Mouse (Mus musculus) spleen, embryonic (tissue): ENCODE measurements around the gene Prkcb.

Experiments
- CTCF ChIA-PET: fragments of 350-600 bp; sonication (Branson Sonifier 250); formaldehyde crosslinking; loops from one replicate; lab custom pipeline; 2022; lab: Charles Lee

Gene Prkcb

DNA sequence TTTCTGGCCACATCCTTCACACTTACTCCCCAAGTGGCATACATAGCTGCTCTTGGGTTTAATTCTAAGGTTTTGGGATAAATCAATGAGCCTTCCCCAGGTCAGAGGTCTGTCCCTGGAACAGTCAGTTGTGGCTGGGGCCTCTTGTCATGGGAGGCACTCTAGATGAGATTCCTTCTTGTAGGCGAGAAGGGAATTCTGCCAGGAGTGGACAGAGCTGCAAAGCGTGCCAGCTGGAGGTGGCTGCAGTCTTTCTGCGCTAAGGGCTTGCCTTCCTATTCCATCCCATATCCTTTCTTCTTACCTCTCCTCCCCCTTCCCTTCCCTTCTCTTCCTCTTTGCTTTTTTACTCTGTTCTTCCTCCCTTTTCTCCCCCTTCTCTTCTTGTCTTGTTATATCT is 28.1 kb downstream of the Prkcb start:
- CTCF ChIA-PET = interaction anchor here (0.6 to 1.0 kb wide), 2 partner anchors 36 to 228 kb away, joined by 3 to 6 read pairs; no protein-coding TSS in a partner anchor

DNA sequence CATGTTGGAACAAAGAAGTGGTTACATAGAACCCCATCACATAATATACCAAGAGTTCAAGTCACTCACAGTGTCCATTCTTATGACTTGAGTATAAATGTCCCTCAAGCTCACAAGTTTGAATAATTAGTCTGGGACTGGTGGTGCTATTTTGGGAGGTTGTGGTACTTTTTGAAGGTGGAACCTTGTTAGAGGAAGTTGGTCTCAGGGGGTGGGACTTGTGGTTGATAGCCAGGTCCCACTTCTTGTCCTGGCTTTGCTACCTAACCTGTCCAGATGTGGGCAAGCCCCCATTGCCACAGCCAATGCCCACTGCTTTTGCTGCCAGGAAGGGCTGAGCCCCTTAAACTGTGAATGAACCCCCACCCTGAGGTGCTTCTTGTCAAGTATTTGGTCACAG is 28.9 kb downstream of the Prkcb start:
- CTCF ChIA-PET = interaction anchor here (1.0 kb wide), 1 partner anchor 35 kb away, joined by 6 read pairs; no protein-coding TSS in a partner anchor

DNA sequence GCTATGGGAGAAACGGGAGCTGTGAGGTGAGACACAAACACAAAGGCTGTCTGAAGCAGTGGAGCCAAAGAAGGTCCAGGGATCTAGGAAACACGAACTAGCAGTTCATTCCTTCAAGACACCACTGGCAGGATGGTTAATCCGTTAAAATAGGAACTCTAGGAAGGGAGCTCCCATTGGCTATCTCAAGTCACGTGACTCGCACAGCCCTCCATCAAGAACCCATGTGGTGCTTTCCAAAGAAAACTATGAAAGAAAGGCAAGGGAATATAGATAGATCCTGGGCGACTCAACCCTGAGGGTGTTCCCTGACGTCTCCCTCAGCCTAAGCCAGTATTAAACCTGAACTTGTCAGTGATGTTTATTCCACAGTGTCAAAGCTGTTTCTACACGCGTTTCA is 31.0 kb downstream of the Prkcb start:
- CTCF ChIA-PET = interaction anchor here (1.5 kb wide), 1 partner anchor 10 kb away, joined by 4 read pairs; no protein-coding TSS in a partner anchor

DNA sequence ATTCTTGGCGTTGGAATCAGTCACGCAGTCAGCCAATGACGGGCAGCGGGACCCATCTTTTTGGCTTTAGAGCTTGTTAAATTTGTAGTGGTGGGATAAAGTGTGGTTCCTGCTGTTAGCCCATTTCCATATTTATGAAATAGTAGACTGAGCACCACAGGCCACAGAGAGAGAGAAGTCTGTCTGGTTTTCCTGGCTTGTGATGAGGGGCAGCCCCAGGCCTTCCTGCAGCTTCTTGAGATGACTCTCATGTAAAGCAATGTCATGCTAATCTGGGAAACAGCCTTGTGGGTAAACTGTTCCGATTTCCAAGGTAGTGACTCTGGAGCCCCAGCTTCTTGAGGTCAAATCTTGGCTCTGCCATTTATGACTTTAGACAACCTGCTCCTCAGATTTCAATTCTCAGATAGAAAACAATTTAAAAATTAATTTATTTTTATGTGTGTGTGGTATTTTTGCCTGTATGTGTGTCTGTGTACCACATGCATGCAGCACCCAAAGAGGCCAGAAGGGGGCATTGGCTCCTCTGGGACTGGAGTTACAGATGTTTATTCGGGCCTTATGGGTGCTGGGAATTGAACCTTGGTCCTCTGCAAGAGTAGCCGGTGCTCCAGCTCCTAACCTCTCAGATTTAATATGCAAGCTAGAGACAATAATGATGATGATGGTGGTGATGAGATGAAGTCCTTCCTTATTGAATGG is 32.4 kb downstream of the Prkcb start:
- CTCF ChIA-PET = interaction anchor here (1.0 to 1.5 kb wide), 2 partner anchors 8 to 19 kb away, joined by 4 read pairs; no protein-coding TSS in a partner anchor

DNA sequence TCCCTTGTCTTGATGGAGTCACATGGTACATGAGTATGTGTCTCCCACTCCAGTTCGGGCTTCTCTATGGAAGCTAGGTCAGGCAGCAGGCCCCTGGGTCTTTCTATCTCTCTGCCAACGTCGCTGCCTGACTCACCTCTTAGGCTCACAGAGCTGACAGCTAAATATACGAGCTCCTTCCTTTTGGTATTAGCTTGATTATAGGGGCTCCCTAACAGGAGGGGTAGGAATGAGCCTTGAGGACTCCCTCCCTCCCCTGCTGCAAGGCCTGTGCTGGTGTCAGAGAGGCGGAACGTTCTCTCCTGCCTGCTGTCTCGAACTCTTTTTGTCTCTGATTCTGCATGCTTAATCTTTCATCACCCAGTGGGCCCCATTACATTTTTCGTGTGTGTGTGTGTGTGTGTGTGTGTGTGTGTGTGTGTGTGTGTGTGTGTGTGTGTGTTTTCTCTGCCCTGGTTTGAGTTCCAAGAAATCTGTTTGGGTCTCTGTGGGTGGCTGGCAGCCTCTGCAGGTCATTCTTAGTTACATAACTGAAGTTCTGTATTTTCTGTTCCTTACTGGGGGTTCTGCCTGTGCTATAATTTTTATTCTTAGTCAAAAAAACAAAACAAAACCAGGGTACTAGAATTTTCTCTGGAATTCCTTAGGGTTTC is 33.6 kb downstream of the Prkcb start:
- CTCF ChIA-PET = no interaction called here

DNA sequence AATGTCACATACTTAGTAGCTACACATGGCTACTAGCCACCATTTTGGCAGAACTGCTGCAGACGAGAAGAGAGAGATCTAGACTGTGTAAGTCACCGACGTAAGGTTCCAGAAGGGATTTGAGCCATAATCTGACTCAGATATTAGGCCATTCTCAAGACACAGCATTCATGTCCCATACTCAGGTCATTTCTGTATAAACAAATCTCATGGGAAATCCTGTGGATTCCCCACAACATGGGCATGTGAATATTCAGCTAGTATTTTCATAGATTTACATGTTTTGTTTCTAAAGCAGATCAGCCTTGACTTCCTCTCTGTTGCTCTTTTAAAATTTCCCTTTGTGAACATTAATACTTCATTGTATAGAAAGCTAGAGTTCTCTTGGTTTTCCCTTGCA is 39.4 kb downstream of the Prkcb start:
- CTCF ChIA-PET = no interaction called here

DNA sequence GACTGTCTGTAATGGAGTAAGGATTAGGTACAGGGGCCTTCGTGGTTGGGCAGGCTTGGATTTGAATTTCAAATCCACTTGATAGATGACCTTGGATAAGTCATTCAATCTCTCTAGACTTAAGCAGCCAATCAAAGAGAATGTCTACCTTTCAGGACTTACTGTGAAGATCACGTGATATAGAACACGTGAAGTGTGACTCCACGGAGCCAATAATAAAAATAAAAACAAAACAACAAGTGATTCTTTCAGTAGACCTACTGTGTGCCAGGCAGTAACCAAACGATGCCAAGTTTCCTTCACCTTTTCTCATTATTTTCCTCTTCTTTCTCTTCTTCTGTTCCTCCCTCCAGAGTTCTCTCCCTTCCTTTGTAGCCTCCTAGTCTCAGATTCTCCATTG is 39.9 kb downstream of the Prkcb start:
- CTCF ChIA-PET = interaction anchor here (0.7 kb wide), 1 partner anchor 129 kb away, joined by 3 read pairs; no protein-coding TSS in a partner anchor

DNA sequence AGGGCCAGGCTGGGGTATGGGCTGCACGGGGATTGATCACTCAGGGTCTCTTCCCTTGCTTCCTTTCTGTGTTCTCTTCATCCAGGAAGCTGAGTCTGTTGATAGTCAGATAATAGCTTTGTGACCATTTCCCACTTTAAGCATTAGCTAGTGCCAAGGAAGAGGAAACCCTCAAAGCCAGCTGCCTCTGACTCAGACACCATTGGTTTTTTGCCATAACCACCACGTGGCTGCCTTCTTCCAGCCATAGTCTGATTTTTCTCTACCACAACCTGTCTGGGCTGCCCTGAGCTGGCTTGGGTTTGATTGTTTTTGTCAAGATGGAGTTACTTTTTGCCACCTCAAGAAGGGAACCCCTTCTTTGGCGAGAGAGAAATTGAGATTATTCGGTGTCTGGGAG is 41.0 kb downstream of the Prkcb start:
- CTCF ChIA-PET = interaction anchor here (1.3 kb wide), 1 partner anchor 9 kb away, joined by 4 read pairs; no protein-coding TSS in a partner anchor

DNA sequence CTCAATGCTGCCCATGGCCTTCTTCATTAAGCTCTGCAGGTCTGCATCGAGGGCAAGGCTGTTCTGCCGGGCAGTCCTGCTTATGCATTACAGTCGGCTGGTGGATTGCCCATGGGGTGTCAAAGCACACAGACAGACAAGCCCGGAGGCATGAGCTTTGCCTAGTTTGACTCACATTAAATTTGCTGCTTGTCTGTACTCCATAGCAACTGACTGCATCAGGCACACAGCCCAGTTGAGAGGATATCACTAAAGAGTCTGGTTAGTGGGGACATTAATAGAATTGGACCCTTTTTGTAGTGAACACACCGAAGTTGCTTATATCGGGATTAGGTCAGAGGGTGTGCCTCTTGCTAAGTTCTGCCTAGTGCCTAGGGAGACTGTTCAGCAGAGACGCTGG is 45.1 kb downstream of the Prkcb start:
- CTCF ChIA-PET = no interaction called here

DNA sequence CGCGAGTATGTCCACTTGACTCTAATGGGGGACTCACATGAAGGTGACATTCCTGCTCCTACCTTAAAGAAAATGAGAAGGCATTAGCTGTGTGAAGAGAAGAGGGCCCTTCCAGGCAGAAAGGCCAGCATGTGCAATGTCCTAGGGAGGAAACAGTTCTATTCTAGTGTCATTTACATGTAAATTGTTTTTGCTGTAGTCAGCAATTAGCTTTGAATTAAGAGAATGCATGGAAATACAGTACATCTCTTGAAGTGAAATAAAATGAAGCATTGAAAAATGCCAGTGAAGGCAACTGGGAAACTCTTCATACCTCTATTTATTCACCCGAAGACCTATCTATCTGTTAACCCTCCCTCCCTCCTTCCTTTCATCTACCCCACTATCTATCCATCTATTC is 48.8 kb downstream of the Prkcb start:
- CTCF ChIA-PET = no interaction called here

DNA sequence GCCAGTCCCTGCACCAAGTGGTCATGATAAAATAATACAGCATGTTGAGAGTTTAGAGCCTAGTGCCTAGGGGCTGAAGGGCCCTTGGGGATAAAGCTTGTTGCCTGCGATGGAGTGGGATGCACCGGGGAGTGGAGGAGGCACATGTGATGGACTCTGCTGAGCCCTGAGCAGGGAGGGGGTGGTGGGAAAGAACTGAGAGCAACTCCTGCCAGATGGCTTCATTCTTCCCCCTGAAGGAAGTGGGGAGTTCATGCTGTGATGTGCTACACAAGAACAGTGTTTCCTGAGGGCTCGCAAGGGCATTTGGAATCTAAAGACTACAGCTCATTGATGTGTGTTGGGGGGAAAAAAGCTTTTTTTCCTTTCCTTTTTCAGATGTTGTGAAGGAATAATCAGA is 49.5 kb downstream of the Prkcb start:
- CTCF ChIA-PET = interaction anchor here (0.7 kb wide), 1 partner anchor 134 kb away, joined by 4 read pairs; no protein-coding TSS in a partner anchor

DNA sequence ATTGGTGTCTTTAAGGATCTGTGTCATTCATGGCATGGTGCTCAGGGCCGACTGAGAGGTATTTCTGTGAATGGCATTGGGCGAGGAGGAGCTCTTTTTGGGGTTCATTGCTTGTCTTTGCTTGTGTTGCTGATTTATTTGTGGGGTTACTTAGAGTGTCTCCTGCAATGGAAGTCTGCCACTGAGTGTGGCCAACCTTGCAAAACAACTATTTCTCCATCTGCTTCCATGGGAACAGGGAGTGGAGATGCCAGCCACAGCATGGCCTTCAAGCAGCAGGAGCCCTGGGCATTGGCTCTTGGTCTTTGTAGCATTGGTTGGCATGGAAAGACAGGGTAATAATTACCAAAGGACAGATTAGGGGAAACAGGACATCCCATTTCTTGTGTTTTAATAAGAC is 50.9 kb downstream of the Prkcb start:
- CTCF ChIA-PET = no interaction called here

DNA sequence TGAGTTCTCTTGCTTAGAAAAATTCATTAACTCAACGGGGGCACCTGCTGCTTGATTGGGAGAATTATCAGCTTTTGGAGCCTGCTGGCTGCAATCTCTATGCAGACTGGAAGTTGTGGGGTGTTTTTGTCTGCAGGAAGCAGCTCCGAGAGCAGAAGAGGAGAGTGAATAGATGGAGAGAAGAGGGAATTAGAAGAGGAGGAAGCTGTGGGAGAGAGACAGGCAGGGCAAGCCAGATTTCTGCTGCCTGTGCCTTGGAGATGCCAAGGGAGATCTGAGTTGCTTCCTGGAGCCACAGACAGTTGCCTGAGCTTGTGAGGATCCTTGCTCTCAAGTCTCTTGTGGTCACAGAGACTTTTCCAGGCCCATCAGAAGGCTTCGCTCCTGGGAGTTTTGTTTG is 53.3 kb downstream of the Prkcb start:
- CTCF ChIA-PET = interaction anchor here (0.5 kb wide), 1 partner anchor 83 kb away, joined by 6 read pairs; no protein-coding TSS in a partner anchor

DNA sequence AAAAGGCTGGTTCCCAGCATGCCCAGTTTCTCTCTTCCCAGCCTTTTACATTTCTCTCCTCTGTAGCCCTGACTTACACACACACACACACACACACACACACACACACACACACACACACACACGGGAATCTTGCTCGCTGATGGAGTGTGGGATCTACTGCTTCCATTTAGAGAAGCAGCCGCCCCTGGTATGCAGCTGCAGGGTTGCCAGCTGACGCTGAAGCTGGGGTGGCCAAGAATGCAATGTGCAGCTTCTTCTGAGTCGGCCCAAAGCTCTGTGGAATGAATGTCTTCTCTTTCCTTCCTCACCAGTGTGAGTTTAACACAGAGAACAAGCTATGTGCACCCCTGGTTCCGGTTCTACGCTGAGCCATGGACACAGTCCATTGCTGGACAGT is 56.1 kb downstream of the Prkcb start:
- CTCF ChIA-PET = interaction anchor here (0.7 kb wide), 1 partner anchor 27 kb away, joined by 3 read pairs; no protein-coding TSS in a partner anchor

DNA sequence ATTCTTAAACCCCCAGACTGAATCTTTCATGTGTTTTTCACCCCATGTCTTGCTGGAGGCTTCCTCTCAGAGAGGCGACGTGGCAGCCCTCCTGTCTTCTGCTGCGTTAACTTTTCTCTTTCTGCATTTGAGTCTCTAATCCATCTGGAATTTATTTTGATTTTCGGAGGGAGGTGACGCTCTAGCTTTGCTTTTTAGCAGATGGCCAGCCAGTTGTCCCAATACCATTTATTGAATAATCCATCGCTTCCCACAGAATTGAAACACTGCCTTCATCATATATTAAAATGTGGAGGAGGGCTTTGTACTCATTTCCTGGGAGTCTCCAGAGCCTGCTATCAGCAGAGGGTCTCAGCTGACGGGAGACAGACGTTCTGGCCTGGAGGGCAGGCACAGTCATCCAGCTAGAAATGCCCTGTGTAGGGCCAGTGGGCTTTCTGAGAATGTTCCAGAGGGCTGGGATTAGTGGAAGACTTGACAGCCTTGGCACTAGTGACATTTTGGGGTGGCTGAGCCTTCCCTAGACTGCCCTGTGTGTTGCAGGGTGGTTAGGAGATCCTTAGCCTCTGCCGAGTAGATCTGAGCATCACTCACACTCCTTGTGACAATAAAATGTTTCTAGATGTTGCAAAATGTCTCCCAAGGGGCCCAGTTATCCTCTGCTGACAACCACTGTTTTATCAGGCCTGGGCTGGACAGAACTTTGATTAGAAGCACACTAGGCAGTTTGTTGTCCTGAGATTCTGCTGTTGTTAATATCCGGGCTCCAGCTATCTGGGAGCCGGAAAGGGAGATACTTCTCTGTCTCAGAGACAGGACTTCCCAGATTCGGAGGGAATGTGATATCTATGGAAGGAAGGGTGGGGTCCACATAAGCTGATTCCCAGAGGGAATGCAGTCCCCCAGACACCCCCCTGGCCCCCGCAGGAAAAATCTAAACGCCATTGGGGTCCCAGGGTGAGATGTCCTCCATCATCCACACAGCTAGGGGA is 58.0 kb downstream of the Prkcb start:
- CTCF ChIA-PET = interaction anchor here (0.7 kb wide), 1 partner anchor 88 kb away, joined by 4 read pairs; no protein-coding TSS in a partner anchor

DNA sequence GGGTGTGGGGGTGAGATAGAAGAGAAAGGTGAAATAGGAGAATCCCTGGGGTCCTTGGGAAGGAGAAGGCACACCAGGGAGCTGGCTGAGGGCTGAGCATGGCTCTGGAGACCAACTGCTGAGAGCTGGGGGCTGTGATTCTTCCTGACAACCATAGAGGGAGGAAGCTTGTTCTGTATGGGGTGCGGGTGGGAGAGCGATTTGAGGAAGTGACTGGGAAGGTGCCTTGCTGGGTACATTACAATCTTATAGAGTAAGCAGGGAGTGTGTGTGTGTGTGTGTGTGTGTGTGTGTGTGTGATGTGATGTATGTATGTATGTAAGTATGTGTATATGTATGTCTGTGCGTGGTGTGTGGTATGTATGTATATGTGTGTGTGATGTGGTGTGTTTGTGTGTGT is 58.9 kb downstream of the Prkcb start:
- CTCF ChIA-PET = interaction anchor here (0.7 kb wide), 1 partner anchor 89 kb away, joined by 4 read pairs; no protein-coding TSS in a partner anchor

DNA sequence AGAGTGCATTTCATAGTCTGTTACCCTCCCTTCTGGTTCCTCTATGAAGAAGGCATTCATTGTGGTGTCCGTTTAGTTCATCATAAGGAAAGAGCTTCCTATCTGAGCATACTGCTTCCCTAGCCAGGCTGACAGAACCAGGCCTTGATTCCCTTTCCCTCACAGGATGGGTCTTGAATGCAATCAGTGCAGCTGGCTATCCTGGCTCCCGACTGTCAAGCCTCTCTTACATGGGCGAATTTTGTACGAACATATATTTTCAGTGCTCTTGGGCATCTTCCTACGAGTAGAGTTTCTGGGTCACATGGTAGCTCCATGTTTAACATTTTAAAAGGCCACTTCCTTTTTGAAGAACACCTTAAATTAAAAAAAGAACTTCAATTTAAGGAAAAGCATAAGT is 61.4 kb downstream of the Prkcb start:
- CTCF ChIA-PET = no interaction called here

DNA sequence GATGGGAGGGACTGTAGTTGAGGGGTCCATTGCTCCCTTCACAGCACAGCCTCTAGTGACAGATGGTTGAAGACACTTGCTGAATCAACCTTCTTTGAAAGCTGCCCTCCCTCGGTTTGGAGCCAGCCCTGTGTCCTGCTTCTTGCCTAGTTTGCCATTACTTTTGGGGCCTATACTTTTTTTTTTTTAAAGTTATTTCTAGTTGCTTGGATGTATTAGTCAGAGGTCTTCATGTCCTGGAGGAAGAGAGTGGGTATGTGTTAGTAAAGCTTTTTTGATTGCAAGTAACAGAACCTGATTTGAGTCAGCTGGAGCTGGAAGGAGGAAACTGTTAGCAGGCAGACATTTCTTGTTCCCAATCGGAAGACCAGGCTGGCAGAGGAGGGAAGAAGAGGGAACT is 62.2 kb downstream of the Prkcb start:
- CTCF ChIA-PET = no interaction called here

DNA sequence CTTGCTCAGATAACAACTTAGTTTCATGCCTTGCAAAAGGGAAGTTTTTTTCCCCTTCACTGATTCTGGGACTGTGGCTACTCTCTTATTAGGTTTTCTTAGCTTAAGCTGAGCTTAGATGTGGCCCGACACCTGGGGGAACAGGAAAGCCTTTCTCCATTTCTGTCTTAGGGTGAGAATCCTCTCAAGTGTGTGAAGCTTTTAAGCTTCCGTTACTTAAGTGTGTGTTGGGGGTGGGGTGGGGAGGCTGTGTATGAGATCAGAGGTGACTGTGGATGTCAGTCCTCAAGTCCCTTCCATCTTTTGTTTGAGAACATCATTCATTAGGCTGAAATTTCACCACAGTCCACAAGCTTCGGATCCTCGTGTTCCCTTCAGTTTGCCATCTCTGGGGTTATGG is 63.3 kb downstream of the Prkcb start:
- CTCF ChIA-PET = interaction anchor here (1.4 kb wide), 1 partner anchor 35 kb away, joined by 6 read pairs; no protein-coding TSS in a partner anchor

DNA sequence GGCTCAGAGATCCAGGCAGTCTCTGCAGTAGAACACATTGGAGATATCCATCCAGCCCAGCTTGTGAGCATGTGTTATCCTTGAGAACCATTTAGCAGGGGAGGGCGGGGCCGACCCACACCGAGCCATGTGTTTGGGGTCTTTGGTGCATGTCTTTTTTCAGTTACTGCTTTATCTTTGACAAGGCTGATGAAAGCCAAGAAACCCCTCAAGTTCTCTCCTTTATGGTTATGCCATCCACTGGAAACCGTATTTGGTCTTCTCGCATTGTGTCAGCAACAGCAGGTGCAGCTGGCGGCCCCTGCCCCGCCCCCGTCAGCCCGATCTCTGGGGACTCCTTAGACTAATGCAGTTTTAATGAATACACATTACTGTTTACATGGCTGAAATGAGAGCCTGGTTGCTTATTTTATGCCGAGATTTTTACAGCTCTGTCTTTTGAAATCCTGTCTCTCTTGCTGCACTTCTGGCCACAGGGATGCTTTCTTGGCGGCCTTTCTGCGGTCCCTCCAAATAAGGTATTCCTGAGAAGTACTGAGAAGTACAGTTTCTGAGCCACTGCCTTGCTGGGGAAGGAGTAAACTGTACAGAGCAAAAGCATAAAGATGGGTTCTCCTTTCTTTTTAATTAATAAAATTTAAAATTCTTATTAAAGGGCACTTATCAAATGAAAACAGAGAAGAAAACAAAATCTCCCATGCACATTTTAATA is 64.2 kb downstream of the Prkcb start:
- CTCF ChIA-PET = interaction anchor here (1.4 kb wide), 1 partner anchor 36 kb away, joined by 6 read pairs; no protein-coding TSS in a partner anchor
